25 mouse cellular contexts compared by ENCODE assay signal in the genomic region with DNA sequence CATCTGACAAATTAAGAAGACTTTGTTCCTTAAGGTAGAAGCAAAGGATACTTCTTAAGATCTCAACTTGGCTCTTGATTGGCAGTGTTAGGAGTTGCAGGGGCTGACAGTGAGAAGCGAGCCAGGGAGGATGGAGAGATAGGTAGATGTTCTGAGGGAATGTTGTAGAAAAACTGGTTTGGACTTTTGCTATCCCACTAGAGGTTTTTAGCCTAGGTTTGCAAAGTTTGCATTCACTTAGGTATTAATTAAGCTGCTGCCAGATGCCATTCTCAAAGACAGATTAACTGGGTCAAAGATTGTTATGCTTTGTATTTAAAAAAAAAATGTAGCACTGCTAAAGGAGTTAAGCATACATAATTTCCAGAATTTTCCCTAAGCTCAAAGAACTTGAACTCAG. TPM values are rescaled to one million over a fixed set of nuclear protein-coding genes. Genes with fewer than 3 reads are reported as not detected.
"Had no signal": no experiment of that assay in that cellular context is flagged by ENCODE, and none has a peak within 500 bp of the region (broad histone marks: within the 10 kb centered on the region; RNA-seq: fewer than 3 reads in every experiment).

No protein-coding gene starts in this region.

- H3K27me3 ChIP-seq: heart, embryonic 15.5 days; hindbrain, embryonic 13.5 days; hindbrain, embryonic 15.5 days; kidney, embryonic 15.5 days; limb, embryonic 13.5 days; limb, embryonic 15.5 days; liver, embryonic 12.5 days had no signal

- H3K4me3 ChIP-seq: heart, adult 2 months; heart, embryonic 13.5 days; heart, embryonic 15.5 days; hindbrain, embryonic 13.5 days; hindbrain, embryonic 15.5 days; kidney, embryonic 15.5 days; limb, embryonic 13.5 days; limb, embryonic 15.5 days; liver, embryonic 12.5 days had no signal

- H3K27ac ChIP-seq: heart, adult 2 months; hindbrain, embryonic 13.5 days; hindbrain, embryonic 15.5 days; hindbrain, postnatal 0 days; limb, embryonic 13.5 days; limb, embryonic 15.5 days; liver, embryonic 12.5 days; liver, embryonic 14.5 days had no signal

- H3K4me2 ChIP-seq: heart, embryonic 11.5 days; hindbrain, embryonic 13.5 days; hindbrain, embryonic 15.5 days; kidney, embryonic 15.5 days; limb, embryonic 13.5 days; limb, embryonic 15.5 days; liver, embryonic 12.5 days had no signal

- H3K4me1 ChIP-seq: hindbrain, embryonic 13.5 days; hindbrain, embryonic 15.5 days; limb, embryonic 13.5 days; limb, embryonic 15.5 days; liver, embryonic 12.5 days had no signal

- ATAC-seq: forebrain, postnatal 0 days; hindbrain, postnatal 0 days; intestine, embryonic 16.5 days; liver, embryonic 12.5 days had no signal

- H3K9ac ChIP-seq: forebrain, postnatal 0 days; heart, embryonic 13.5 days; heart, embryonic 15.5 days; hindbrain, embryonic 13.5 days; hindbrain, embryonic 15.5 days; kidney, embryonic 15.5 days; limb, embryonic 13.5 days; limb, embryonic 15.5 days; liver, embryonic 12.5 days; liver, embryonic 14.5 days had no signal

- DNase-seq: forebrain, postnatal 0 days; gastrocnemius, postnatal 14 days; gastrocnemius, postnatal 36 days; heart, adult 11 months; heart, adult 2 months; heart, postnatal 14 days; heart, postnatal 36 days; layer of hippocampus, adult 9-11 months; layer of hippocampus, postnatal 36 days; left cerebral cortex, postnatal 4 days; lung, adult 18-20 months had no signal

- H3K9me3 ChIP-seq: heart, embryonic 13.5 days; heart, embryonic 15.5 days; hindbrain, embryonic 13.5 days; hindbrain, embryonic 15.5 days; kidney, embryonic 15.5 days; limb, embryonic 13.5 days; limb, embryonic 15.5 days; liver, embryonic 12.5 days had no signal

- H3K36me3 ChIP-seq: heart, embryonic 13.5 days; heart, embryonic 15.5 days; hindbrain, embryonic 13.5 days; hindbrain, embryonic 15.5 days; kidney, embryonic 15.5 days; limb, embryonic 13.5 days; limb, embryonic 15.5 days; liver, embryonic 12.5 days had no signal

RNA-seq across cellular contexts. Expression of a gene that starts 59.5 kb away (rescaled TPM):
- polyA plus RNA-seq: forebrain, postnatal 0 days; heart, adult 2 months; hindbrain, embryonic 11.5 days; hindbrain, embryonic 13.5 days; liver, adult 2 months had no signal
